Mouse (Mus musculus): ENCODE data around the gene Zfp462. TPM values are rescaled to one million over a fixed set of nuclear protein-coding genes. Genes with fewer than 3 reads are reported as not detected.
A peak's percentile ranks its signal among the peaks of the same experiment; 100 is the strongest.

The Zfp462 gene
- polyA plus RNA-seq, 1 experiment, result 0.07 TPM

DNA sequence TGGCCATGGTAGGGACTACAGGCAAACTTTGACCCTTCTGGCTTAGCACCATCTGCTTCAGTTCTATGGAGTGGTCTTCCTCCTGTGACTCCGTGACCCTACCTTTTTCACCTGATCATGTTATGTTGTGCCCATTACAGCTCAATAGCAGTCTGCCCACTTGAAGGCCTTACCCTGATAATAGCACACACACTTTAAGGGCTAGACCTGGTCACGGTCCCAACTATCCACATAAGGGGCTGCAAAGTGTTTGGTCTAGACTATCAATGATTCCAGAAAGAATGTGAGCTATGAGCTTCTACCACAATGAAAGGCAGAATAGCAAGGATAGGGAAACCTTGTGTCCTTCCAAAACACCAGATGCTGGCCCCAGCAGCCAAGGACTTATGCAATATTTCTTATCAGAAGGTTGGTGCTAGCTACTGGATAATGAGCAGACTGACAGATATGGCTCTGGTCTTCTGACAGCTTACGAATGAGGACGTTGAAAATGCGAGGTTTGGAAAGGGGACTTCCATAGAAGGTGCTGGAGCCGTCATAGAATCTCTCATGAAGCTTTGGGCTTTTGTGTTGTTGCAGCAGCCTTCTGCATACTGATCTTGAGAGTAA lies 139.3 kb downstream of the Zfp462 start:
- Histone ChIP-seq H3K4me1 (ENCODE audit: control insufficient read depth, insufficient read depth, low read length) (peaks cover 1% of the 10 kb centered on the region; the same call in 1 of the 2 replicates), H3K27ac (ENCODE audit: insufficient read depth, low read depth, low read length) (no peak overlapping the region), H3K4me3 (ENCODE audit: insufficient read depth, low read length) (no peak overlapping the region)
- no peak for TF ChIP-seq POLR2A (IDR thresholded peaks at IDR 0.05; ENCODE audit: borderline replicate concordance, low read depth, low read length)
- TF ChIP-seq CTCF (IDR thresholded peaks at IDR 0.05; ENCODE audit: low read depth, low read length), result no peak

DNA sequence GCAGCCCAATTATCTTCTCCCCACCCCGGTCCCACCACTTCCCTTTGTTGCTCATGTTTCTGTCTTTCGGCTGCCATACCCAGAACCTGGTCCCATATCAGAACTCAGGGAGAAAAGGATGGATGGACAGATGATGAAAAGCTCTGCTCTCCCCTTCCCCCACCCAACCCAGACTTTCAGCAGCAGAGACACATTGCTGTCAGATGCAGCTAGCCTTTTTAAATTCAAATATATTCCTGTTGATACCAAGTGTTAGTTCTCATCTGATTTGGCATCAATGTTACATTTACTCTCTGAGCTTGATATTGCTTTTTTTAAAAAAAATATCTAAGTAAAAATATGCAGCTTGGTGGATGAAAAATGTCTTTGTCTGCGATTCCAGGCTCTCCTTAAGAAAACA lies 143.3 kb downstream of the Zfp462 start:
- no peak for TF ChIP-seq POLR2A (IDR thresholded peaks at IDR 0.05; ENCODE audit: borderline replicate concordance, low read depth, low read length)
- no peak for TF ChIP-seq CTCF (IDR thresholded peaks at IDR 0.05; ENCODE audit: low read depth, low read length)
- no peak overlapping the region for H3K27ac ChIP-seq (ENCODE audit: insufficient read depth, low read depth, low read length)
- H3K4me3 ChIP-seq (ENCODE audit: insufficient read depth, low read length), result no peak overlapping the region
- no peaks in the 10 kb centered on the region for H3K4me1 ChIP-seq (ENCODE audit: control insufficient read depth, insufficient read depth, low read length)

DNA sequence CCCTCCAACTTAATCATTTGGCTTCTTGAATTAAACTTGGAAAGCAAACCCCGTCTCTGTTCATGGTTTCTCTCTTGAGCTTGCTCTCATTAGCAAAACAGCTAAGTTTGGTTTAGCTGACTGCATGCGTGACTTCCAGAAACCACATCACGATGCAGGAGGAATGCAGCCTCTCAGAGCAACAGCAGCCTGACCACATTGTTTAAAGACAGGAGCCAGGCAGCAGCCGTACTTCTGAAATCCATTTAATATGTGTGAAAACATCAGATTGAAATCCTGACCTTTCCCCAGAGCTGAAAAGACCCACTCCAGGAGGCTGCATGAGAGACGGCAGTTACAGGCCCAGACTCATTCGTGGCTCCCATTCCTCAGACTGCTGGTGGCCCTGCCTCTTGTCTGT lies 144.1 kb downstream of the Zfp462 start:
- H3K27ac ChIP-seq (ENCODE audit: insufficient read depth, low read depth, low read length), result no peak overlapping the region
- H3K4me1 ChIP-seq (ENCODE audit: control insufficient read depth, insufficient read depth, low read length), result peaks cover 2% of the 10 kb centered on the region; the same call in 1 of the 2 replicates
- no peak for TF ChIP-seq POLR2A (IDR thresholded peaks at IDR 0.05; ENCODE audit: borderline replicate concordance, low read depth, low read length)
- TF ChIP-seq CTCF (IDR thresholded peaks at IDR 0.05; ENCODE audit: low read depth, low read length), result no peak
- no peak overlapping the region for H3K4me3 ChIP-seq (ENCODE audit: insufficient read depth, low read length)

DNA sequence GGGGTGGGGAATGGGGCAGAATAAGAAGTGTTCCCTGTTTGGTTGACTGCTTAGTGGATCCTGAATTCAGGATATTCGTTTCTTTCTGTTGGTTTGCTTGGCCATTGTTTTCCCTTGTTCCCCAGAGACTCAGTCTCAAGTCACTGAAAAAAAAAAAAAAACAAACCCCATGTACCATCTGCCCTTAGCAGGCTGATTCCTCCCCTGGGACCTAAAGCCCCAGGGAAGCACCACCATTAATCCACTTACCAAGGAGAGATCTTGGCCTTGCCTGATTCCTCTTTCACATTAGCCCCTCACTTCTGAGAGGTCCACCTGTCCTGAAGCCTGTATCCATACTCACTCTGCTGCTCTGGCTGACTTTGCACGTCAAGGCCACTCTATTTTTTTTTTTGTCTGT lies 152.3 kb downstream of the Zfp462 start:
- no peak for TF ChIP-seq POLR2A (IDR thresholded peaks at IDR 0.05; ENCODE audit: borderline replicate concordance, low read depth, low read length)
- no peak for TF ChIP-seq CTCF (IDR thresholded peaks at IDR 0.05; ENCODE audit: low read depth, low read length)
- no peak overlapping the region for H3K27ac ChIP-seq (ENCODE audit: insufficient read depth, low read depth, low read length)
- H3K4me1 ChIP-seq (ENCODE audit: control insufficient read depth, insufficient read depth, low read length), result peaks cover 38% of the 10 kb centered on the region
- H3K4me3 ChIP-seq (ENCODE audit: insufficient read depth, low read length), result no peak overlapping the region

DNA sequence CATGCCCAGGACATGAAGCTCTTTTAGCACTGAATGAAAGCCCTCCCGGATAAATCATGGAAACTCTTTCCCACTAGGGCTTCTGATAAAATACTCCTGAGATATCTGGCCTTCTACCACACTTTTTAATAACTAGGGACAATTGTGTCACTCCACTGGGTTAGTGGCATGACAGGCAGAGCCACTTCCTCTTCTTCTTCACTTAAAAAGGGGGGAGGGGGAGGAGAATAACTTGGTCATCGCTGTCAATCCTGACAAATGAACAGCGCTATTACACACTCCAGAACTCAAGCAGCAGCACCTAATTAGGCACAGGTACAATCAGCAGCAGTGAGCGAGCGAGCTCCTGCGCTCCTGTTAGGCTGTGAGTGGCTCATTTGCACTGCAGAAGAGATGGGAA lies 153.5 kb downstream of the Zfp462 start:
- no peak overlapping the region for H3K4me3 ChIP-seq (ENCODE audit: insufficient read depth, low read length)
- peaks cover 46% of the 10 kb centered on the region for H3K4me1 ChIP-seq (ENCODE audit: control insufficient read depth, insufficient read depth, low read length)
- peak overlapping the region; percentile 63 for H3K27ac ChIP-seq (ENCODE audit: insufficient read depth, low read depth, low read length)
- TF ChIP-seq CTCF (IDR thresholded peaks at IDR 0.05; ENCODE audit: low read depth, low read length) (no peak), POLR2A (IDR thresholded peaks at IDR 0.05; ENCODE audit: borderline replicate concordance, low read depth, low read length) (no peak)

DNA sequence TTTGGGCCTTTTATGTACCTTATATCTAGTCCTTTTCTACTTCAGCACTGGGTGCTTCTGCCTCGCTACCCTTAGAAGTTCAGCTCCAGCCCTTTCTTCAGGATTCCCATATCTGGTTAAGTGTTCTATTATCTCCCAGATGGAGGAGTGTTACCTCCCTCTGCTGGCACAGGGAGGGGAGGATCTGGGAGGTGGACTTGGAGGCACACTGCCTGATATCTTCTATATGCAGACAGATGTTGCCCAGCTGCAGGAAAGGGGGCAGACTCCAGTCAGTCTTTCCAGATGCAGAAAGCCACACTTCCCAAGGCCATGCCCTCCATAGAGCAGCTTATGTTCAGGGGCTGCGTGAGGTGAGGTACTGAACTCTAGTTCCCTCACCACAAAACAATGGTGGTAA lies 156.0 kb downstream of the Zfp462 start:
- TF ChIP-seq CTCF (IDR thresholded peaks at IDR 0.05; ENCODE audit: low read depth, low read length) (no peak), POLR2A (IDR thresholded peaks at IDR 0.05; ENCODE audit: borderline replicate concordance, low read depth, low read length) (no peak)
- Histone ChIP-seq H3K27ac (ENCODE audit: insufficient read depth, low read depth, low read length) (no peak overlapping the region), H3K4me3 (ENCODE audit: insufficient read depth, low read length) (no peak overlapping the region), H3K4me1 (ENCODE audit: control insufficient read depth, insufficient read depth, low read length) (peaks cover 52% of the 10 kb centered on the region)

DNA sequence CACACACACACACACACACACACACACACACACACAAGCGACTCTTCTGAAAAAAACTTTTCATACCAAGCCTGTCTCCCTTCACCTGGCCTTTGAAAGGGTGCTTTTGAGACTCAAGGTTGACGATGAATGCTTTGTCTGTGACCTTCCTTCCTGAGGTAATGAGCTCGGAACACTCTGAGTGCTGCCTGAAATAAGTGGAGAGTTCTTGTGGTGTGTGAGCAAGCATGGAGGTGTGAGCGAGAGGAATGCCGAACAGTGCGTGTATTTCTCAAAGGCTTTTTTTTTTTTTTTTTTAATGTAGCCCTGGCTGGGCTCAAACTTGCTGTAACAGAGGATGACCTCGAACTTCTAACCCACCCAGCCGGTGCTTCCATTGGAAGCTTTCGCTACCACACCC lies 156.8 kb downstream of the Zfp462 start:
- Histone ChIP-seq H3K4me3 (ENCODE audit: insufficient read depth, low read length) (no peak overlapping the region), H3K27ac (ENCODE audit: insufficient read depth, low read depth, low read length) (no peak overlapping the region)

DNA sequence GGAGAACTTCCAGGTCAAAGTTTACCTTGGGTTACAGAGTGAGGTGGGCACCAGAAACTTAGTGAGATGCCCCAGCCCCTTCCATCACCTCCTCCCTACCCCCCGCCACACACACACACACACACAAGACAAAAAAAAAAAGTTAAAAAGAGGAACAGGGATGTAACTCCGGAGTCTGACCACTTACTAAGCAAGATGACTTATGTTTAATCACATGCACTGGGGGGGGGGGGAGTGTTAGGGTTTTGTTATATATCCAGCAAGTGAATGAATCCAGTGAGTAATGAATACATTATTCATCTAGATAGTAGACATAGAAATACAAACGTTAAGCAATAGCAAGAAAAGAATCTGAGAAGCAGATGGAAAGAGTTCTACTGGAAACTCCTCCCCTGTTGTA lies 157.5 kb downstream of the Zfp462 start:
- peak overlapping the region; percentile 83 for H3K27ac ChIP-seq (ENCODE audit: insufficient read depth, low read depth, low read length)
- H3K4me3 ChIP-seq (ENCODE audit: insufficient read depth, low read length), result no peak overlapping the region
- H3K4me1 ChIP-seq (ENCODE audit: control insufficient read depth, insufficient read depth, low read length), result peaks cover 44% of the 10 kb centered on the region
- TF ChIP-seq CTCF (IDR thresholded peaks at IDR 0.05; ENCODE audit: low read depth, low read length), result no peak
- TF ChIP-seq POLR2A (IDR thresholded peaks at IDR 0.05; ENCODE audit: borderline replicate concordance, low read depth, low read length), result no peak

More for the DNA sequence above, 156.8 kb downstream of the Zfp462 start:
- TF ChIP-seq POLR2A (IDR thresholded peaks at IDR 0.05; ENCODE audit: borderline replicate concordance, low read depth, low read length) (no peak), CTCF (IDR thresholded peaks at IDR 0.05; ENCODE audit: low read depth, low read length) (no peak)
- peaks cover 48% of the 10 kb centered on the region for H3K4me1 ChIP-seq (ENCODE audit: control insufficient read depth, insufficient read depth, low read length)

DNA sequence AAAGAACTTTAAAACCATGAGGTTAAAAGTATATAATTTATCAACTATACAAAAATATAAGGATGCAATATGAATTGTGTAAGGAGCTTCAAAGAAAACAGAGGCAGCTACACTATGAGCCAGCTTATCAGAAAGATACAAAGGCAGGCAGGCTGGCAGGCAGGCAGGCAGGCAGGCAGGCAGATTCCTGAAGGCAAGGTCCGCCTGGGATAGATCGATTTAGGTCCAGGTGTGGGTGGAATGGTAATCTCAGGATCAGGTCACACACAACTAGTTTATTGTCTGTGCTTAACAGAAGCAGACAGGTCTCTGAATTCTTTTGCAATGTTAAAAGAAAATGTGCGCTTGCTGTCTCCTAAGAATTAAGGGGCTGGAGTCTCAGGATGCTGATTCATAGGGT lies 158.7 kb downstream of the Zfp462 start:
- peak overlapping the region; percentile 13; the same call in 1 of the 2 replicates for H3K27ac ChIP-seq (ENCODE audit: insufficient read depth, low read depth, low read length)

DNA sequence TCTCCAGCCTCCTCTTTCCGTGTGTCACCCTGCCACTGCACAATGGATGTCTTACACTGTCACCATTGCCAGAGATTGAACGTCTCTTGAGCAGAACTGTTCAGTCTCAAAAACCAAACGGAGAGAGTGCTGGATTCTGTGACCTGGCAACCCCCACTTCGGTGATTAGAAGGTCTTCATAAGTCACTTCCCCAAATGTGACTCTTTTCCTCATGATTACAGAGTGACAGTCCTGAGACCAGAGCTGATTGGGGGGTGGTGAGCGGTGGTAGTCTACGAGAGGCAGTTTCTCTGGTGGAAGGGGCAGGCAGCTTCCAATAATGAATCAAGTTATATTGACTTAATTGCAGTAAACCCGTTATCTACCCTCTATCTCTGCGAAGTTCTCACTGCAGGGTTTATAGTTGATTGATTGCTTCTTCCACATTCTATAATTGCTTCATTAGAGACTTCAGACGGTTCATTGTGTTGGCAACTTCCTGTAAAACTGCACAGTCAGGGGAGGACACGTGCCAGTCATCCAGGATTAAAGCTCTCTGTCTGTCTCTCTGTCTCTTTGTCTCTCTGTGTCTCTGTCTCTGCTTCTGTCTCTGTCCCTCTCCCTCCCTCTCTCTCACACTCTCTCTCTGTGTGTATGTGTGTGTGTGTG lies 173.1 kb downstream of the Zfp462 start:
- Histone ChIP-seq H3K27ac (ENCODE audit: insufficient read depth, low read depth, low read length) (peak overlapping the region; percentile 87), H3K4me3 (ENCODE audit: insufficient read depth, low read length) (peak overlapping the region; percentile 6; the same call in 1 of the 2 replicates), H3K4me1 (ENCODE audit: control insufficient read depth, insufficient read depth, low read length) (peaks cover 32% of the 10 kb centered on the region)
- TF ChIP-seq POLR2A (IDR thresholded peaks at IDR 0.05; ENCODE audit: borderline replicate concordance, low read depth, low read length), result no peak
- TF ChIP-seq CTCF (IDR thresholded peaks at IDR 0.05; ENCODE audit: low read depth, low read length), result no peak

More for the DNA sequence above, 158.7 kb downstream of the Zfp462 start:
- Histone ChIP-seq H3K4me3 (ENCODE audit: insufficient read depth, low read length) (no peak overlapping the region), H3K4me1 (ENCODE audit: control insufficient read depth, insufficient read depth, low read length) (peaks cover 39% of the 10 kb centered on the region)
- TF ChIP-seq CTCF (IDR thresholded peaks at IDR 0.05; ENCODE audit: low read depth, low read length), result no peak
- no peak for TF ChIP-seq POLR2A (IDR thresholded peaks at IDR 0.05; ENCODE audit: borderline replicate concordance, low read depth, low read length)

All from bone marrow macrophage, adult 2 months (primary cell).